Mouse (Mus musculus) layer of hippocampus, postnatal 10 days (tissue): ENCODE data around the gene St5. TPM values are rescaled to one million over a fixed set of nuclear protein-coding genes. Genes with fewer than 3 reads are reported as not detected.

ENCODE experiments used
- DNase-seq, 2 experiments: peaks; one replicate each; pipeline ENCODE4 v3.0.0; 2021; ENCODE audit warnings: low spot score in 2 of 2
- long read RNA-seq: library from polyadenylated mRNA; stranded (forward); transcript quantifications from one replicate; pipeline ENCODE4 v2.0.0, GENCODE M21; 2023
- total RNA-seq, 2 experiments: library from RNA; stranded (reverse); gene quantifications; 2 replicates each; pipeline ENCODE4 v1.2.3; 2021

St5 gene
- 10 to 100 TPM; 30.8 to 33.5 TPM for total RNA-seq
- long read RNA-seq, full-length matches to known transcripts = 2 of 12 reads
- long read RNA-seq, partial matches to known transcripts = 5 of 12 reads
- long read RNA-seq, other reads (novel, unspliced or antisense) = 5 of 12 reads

DNA sequence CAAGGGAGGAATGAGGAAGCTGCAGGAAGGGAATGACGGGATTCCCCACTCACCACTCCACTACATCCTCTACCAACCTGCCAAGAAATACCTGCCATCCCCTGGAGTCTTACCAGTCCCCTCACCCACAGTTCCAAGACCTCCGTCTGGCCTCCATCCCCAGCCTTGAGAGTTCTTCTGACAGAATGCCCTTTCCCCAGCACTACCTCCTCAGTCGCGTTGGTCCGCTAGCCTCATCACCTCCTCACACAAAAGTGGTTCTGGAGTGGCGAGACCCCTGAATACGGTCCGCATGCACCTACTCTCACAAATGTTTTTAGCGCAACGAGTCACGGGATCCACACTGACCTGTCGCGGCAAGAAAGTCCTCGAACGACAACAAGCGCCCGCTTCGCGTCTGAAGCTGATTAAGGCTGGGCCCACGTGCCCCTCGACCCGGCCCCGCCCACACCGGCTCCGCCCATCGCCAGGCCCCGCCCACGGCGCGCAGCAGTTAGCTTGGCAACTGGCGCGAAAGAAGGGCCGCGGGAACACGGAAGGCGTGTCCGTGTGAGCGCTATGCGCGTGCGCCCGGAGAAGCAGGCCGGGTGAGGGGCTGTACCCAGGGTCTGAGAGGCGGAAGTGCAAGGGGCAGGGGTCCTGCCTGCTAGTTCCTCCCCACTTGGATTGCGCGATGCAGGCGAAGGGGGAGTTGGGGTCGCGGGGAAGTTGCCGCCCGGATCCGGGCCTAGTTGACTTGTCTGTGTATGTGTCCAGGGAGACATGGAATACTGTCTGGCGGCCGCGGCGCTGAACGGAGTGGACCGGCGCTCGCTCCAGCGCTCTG is at the start of gene St5, which contains the start of gene Akip1:
TSS of gene St5 (minus strand) at position 416 of the 826 bp plus-strand sequence.
TSS of gene Akip1 (plus strand) at position 501 of the 826 bp plus-strand sequence.
- DNase-seq = peak; percentile 95 to 96

DNA sequence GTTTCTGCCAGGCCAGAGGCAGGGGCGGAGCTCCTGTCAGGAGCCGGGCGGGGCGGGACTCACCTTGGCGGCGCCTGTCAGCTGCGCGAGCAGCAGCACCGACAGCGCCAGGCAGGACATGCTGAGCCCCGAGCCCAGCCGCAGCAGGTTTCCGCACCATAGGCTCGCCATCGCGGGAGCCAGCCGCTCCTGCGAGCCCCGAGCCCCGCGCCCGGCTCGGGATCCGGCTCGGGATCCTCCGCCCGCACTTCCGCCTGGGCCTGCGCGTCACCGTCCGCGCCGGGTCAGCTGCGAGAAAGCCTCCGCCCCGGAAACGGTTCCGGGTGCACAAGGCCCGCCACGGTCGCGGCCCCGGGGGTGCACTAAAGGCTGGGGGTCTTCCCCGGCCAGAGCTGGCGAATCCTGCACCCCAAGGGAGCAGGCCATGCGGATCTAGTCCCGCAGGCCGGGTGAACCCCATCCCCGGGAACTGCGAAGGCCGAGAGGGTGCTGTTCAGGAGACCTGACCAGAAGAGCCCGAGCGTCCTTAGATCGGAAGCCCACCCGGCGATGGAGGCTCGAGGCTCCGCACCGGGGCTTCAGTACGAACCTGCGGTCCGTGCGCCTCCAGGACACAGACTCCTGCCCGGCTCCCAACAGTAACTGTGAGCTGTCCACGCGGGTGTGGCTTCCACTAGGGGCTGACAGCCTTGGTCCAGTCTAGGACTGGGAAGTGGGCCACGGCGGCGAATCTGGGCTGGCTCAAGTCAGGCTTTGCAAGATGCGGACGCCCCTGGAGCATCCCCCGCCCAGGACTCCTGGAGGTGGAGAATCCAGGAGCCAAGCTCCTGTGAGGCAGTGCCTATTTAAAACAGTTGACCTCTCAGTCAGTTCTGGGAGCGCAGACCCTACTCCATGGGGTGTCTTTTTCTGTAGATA is 48.9 kb upstream of the St5 start, which contains the start of gene Tmem9b:
TSS of gene Tmem9b (minus strand) at position 868 of the 918 bp plus-strand sequence.
- peak; percentile 82 to 87 for DNase-seq

DNA sequence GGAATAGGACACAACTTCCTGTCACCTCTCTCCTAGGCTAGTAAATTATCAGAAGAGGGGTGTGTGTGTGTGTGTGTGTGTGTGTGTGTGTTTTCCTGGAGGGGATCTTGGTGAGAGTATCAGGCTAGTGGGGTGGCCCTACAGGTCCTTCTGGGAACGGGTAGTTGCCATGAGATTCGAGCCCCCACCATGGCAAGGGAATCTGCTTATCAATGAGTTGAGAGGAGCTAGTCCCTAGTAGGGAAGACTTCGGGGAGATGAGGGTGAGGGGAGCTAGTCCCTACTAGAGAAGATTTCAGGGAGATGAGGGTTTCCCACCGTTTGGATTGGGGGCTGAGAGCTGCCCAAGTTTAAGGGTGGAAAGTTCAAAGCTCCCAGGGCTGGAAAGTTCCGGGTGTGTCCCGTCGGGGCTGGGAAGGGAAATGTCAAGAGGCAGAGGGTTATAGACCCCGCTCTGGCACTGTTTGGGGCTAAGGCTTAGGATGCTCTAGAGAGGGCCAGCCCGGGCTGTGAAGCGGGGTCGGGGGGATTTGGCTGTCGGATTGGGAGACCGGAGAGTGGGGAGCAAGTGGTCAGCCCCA is 48.1 kb upstream of the St5 start:
- peak in 1 of 2 experiments; percentile 21 for DNase-seq

DNA sequence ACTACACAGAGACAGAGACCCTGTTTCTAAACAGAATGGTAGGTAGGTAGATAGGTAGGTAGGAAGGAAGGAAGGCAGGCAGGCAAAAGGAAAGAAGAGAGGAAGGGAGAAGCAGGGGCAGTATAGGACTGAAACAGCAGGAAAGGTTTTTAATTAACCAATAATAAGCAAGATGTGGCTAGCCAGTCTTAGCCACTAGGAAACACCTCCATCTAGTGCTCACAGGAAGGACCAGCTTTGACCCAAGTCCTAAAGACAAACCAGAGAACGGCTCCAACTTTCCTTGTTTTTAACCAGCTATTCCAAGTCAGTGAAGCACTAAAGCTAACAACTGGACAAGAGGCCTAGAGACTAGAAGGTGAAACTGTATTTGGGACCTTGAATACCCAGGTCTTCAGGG is 44.3 kb upstream of the St5 start:
- DNase-seq = no peak

DNA sequence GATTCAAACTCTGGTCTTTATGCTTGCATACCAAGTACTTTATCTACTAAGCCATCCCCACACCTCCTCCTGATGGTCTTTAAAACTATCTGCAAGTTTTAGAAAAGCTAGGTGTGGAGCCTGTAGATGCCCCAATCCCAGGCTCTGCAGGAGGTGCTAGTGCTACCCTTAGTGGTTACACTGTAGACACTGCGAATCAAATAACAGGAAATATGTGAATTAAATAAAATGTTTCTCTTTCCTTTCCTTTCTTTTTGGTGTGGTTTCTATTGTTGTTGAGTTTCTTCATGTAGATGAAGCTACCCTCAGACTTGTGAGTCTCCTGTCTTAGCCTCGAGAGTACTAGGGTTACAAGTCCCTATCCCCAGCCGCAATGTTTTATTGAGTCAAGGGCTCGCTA is 38.3 kb upstream of the St5 start:
- DNase-seq = no peak

- DNase-seq = no peak
These were observed 37.7 kb upstream of the St5 start for GRCm38 (mm10) chr7:109741060-109741459.

GRCm38 (mm10) chr7:109739822-109740370 is 36.5 kb upstream of the St5 start:
- DNase-seq = no peak

GRCm38 (mm10) chr7:109734806-109735205 is 31.4 kb upstream of the St5 start:
- DNase-seq = no peak

- DNase-seq = no peak
These were observed 28.2 kb upstream of the St5 start, which contains the start of gene Ascl3 for GRCm38 (mm10) chr7:109731626-109732025. Ascl3 (minus strand) TSS chr7:109731726.

- DNase-seq = no peak
These were observed 20.3 kb upstream of the St5 start, which contains the start of gene BC051019 for GRCm38 (mm10) chr7:109723697-109724096. BC051019 (minus strand) TSS chr7:109723850.

DNA sequence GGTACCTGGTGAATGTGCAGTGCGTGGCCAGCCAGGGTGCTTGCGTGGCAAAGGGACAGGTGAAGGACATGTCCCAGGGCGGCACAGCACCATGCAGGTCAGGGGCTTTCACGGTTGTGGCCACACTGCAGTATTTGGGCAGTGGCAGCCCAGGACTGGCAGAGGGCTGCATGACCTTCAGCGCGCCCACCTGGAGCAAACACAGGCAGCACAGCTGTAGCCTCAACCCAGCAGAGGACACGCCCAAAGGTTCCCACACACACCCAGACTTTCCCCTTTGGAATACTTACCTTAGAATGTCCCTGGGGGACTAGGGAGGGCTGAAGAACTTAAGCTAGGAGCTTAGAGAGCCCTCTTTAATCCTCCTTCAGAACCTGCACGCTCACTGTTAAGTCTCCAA is 19.7 kb upstream of the St5 start:
- DNase-seq = no peak

DNA sequence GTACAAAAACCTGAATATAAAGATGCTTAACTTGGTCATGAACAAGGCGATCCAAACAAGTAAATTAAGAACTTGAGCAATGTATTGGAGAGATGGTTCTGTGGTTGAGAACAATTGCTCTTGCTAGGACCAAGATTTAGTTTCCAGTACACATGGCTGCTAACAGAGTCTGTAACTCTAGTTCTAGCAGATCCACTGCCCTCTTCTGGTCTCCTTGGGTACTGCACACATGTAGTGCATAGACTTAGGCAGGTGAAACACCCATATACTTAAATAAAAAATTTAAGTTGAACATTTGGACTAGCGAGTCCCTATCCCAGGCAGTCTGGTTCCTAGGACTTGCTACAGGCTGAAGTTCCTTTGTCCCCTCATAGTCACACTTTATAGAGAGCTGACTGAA is 19.2 kb upstream of the St5 start:
- DNase-seq = no peak

DNA sequence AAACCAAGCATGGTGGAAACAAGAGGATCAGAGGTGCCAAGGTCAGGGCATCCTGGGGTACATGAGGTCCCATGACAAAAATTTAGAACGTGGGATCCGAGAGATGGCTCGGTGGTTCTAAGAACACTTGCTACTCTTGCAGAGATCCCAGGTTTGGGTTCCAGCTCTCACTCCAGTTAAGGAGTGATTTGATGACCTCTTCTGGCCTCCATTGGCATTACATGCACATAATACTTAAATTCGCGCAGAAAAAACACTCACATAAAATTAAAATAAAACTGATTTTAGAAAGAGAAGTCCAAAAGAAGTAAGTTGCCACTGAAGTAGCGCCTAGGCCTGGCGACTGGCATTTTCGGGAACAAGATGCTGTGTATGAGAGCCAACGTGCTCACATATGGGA is 15.9 kb upstream of the St5 start:
- peak; percentile 41 to 58 for DNase-seq

GRCm38 (mm10) chr7:109713434-109713982 is 10.1 kb upstream of the St5 start:
- DNase-seq = no peak

- no peak for DNase-seq
These were observed 8.8 kb upstream of the St5 start for GRCm38 (mm10) chr7:109712198-109712597.

DNA sequence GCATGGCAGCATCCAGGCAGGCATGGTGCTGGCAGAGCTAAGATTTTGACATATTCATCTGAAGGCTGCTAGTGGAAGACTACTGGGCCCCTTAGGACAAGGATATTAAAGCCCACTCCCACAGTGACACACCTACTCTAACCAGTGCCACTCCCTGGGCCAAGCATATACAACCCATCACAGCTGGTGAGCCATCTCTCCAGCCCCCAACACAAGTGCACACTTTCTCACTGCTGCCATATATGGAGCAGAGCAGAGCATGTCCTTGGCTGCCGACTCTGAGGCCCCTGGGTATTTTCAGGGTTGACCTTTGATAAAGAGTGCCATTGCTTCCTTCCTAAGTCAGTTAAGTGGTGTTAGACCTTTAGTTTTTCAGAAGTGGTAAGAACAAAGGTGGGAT is 6.7 kb upstream of the St5 start:
- no peak for DNase-seq

DNA sequence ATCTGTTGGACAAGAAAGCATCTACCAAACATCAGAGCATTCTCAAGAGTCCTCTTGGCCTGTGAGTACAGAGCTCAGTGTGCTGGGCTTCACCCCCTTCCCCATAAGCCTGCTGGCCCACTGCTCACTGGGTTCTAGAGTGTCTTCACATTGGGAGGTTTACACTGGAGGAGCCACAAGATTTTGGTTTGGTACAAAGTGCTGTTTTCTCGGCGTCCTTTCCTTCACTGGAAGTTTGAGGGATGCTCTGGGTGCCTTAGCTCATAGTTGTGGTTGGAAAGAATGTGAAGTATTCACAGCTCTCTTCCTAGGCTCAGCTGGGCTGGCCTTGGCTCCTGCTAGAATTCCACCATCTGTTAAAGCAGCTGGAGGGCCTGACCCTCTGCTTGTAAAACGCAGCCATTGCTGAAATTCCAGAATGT is 5.6 kb upstream of the St5 start:
- no peak for DNase-seq

- peak; percentile 27 to 48 for DNase-seq
These were observed 3.8 kb upstream of the St5 start for GRCm38 (mm10) chr7:109707023-109707785.

DNA sequence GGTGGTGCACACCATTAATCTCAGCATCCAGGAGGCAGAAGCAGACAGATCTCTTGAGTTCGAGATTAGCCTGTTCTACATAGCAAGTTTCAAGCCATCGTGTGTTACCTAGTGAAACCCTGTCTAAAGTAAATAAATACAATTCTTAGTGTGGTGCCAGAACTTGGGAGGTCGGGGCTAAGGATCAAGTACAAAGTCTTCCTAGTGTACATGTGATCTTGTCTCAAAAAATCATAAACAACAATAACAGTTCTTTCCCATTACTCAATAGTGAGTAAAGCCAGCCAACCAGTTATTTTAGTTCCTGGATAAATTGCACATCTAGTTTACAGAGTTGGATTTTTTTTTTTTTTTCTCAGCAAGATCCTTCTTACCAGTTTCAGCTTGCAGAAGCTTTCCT is 1.1 kb upstream of the St5 start:
- DNase-seq = no peak

DNA sequence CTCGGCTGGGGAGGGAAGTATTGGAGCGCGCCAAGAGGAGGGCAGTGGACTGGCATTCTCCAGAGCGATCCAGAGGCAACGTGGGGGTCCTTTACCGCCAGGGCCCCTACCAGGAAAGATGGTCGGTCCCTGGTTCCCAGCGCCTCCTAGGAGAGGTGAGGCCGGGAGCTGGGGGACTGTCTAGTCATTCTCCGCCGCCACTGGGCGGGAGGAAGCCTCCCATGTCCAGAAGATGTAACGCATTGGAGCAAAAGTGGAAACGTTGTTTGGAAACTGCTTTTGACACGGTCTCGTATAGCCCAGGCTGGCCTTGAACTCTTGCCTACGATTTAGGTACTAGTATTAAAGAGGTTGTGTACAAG is 592 bp upstream of the St5 start:
- no peak for DNase-seq
